Comparison of ENCODE assay signal across 18 mouse cellular contexts in genomic region chr6:33226700-33227099, GRCm38 (mm10).
"Had no signal": no experiment of that assay in that cellular context is flagged by ENCODE, and none has a peak within 500 bp of the region (broad histone marks: within the 10 kb centered on the region; RNA-seq: fewer than 3 reads in every experiment).

No protein-coding gene starts in this region.

- H3K27me3 ChIP-seq: midbrain, embryonic 12.5 days; neural tube, embryonic 12.5 days; neural tube, embryonic 15.5 days had no signal

- H3K4me2 ChIP-seq: liver, embryonic 12.5 days; midbrain, embryonic 12.5 days; neural tube, embryonic 12.5 days; neural tube, embryonic 15.5 days had no signal

- H3K9me3 ChIP-seq: liver, embryonic 12.5 days; midbrain, embryonic 10.5 days; midbrain, embryonic 12.5 days; neural tube, embryonic 12.5 days; neural tube, embryonic 15.5 days had no signal

- ATAC-seq: liver, embryonic 12.5 days; midbrain, embryonic 16.5 days had no signal

- H3K4me3 ChIP-seq: liver, embryonic 12.5 days; midbrain, embryonic 10.5 days; midbrain, embryonic 12.5 days; myocyte; neural tube, embryonic 12.5 days; neural tube, embryonic 15.5 days had no signal

- H3K9ac ChIP-seq: liver, embryonic 12.5 days; liver, embryonic 14.5 days; midbrain, embryonic 12.5 days; neural tube, embryonic 12.5 days; neural tube, embryonic 15.5 days had no signal

- H3K4me1 ChIP-seq: liver, embryonic 12.5 days; midbrain, embryonic 12.5 days had no signal

- H3K36me3 ChIP-seq: liver, embryonic 12.5 days; midbrain, embryonic 10.5 days; midbrain, embryonic 12.5 days; neural tube, embryonic 12.5 days; neural tube, embryonic 15.5 days had no signal

- DNase-seq: lung, adult 18-20 months; lung, postnatal 4 days; retina, postnatal 1 day; right cerebral cortex, adult 18-20 months; right cerebral cortex, postnatal 25 days; right cerebral cortex, postnatal 4 days; spleen, adult 18-20 months; thymus, adult 18-20 months; thymus, postnatal 14 days; thymus, postnatal 36 days had no signal

- H3K27ac ChIP-seq: liver, embryonic 12.5 days; liver, embryonic 14.5 days; midbrain, embryonic 10.5 days; neural tube, embryonic 12.5 days had no signal
